Mouse (Mus musculus): Measurements from ENCODE around the gene Mob3b. TPM values are rescaled to one million over a fixed set of nuclear protein-coding genes. Genes with fewer than 3 reads are reported as not detected.

Mob3b gene
- polyA plus RNA-seq, 1 experiment from 2014 or later, result 8.4 TPM

GRCm38 (mm10) chr4:35040896-35041295 is 116.4 kb downstream of the Mob3b start:
- Histone ChIP-seq H3K4me1 (no peaks in the 10 kb centered on the region), H3K27ac (no peak overlapping the region), H3K4me2 (replicated peaks) (no peak overlapping the region), H3K9ac (no peak overlapping the region), H3K4me3 (no peak overlapping the region), H3K36me3 (no peaks in the 10 kb centered on the region), H3K27me3 (replicated peaks) (no peaks in the 10 kb centered on the region), H3K9me3 (no peaks in the 10 kb centered on the region)
- ATAC-seq (ENCODE audit: low FRiP score, low read depth), result no peak
- WGBS, result 93% methylated on average over 5 of the region's 5 CpGs

GRCm38 (mm10) chr4:35040306-35040705 is 117.0 kb downstream of the Mob3b start:
- Histone ChIP-seq H3K4me3 (no peak overlapping the region), H3K9me3 (no peaks in the 10 kb centered on the region), H3K27ac (no peak overlapping the region), H3K27me3 (replicated peaks) (no peaks in the 10 kb centered on the region), H3K4me1 (no peaks in the 10 kb centered on the region), H3K36me3 (no peaks in the 10 kb centered on the region), H3K4me2 (replicated peaks) (no peak overlapping the region), H3K9ac (no peak overlapping the region)
- 95% methylated on average over 1 of the region's 1 CpGs for WGBS
- ATAC-seq (ENCODE audit: low FRiP score, low read depth), result no peak

- H3K4me3 ChIP-seq, result no peak overlapping the region
- H3K9ac ChIP-seq, result no peak overlapping the region
- no peak overlapping the region for H3K27ac ChIP-seq
- no peaks in the 10 kb centered on the region for H3K36me3 ChIP-seq
- no peaks in the 10 kb centered on the region for H3K4me1 ChIP-seq
- H3K27me3 ChIP-seq (replicated peaks), result no peaks in the 10 kb centered on the region
- 86% methylated on average over 2 of the region's 2 CpGs for WGBS
- ATAC-seq (ENCODE audit: low FRiP score, low read depth), result no peak
- H3K9me3 ChIP-seq, result no peaks in the 10 kb centered on the region
- no peak overlapping the region for H3K4me2 ChIP-seq (replicated peaks)
Observed at GRCm38 (mm10) chr4:35037824-35038223, 119.5 kb downstream of the Mob3b start.

- no peaks in the 10 kb centered on the region for H3K4me1 ChIP-seq
- 59% methylated on average over 18 of the region's 18 CpGs for WGBS
- no peak overlapping the region for H3K9ac ChIP-seq
- no peak overlapping the region for H3K4me3 ChIP-seq
- H3K36me3 ChIP-seq, result no peaks in the 10 kb centered on the region
- H3K27me3 ChIP-seq (replicated peaks), result no peaks in the 10 kb centered on the region
- H3K9me3 ChIP-seq, result no peaks in the 10 kb centered on the region
- H3K27ac ChIP-seq, result no peak overlapping the region
- no peak overlapping the region for H3K4me2 ChIP-seq (replicated peaks)
- ATAC-seq (ENCODE audit: low FRiP score, low read depth), result no peak
Observed at GRCm38 (mm10) chr4:35034504-35035290, 122.6 kb downstream of the Mob3b start.

GRCm38 (mm10) chr4:35032758-35033157 is 124.5 kb downstream of the Mob3b start:
- 90% methylated on average over 3 of the region's 3 CpGs for WGBS
- Histone ChIP-seq H3K36me3 (no peaks in the 10 kb centered on the region), H3K27ac (no peak overlapping the region), H3K9ac (no peak overlapping the region), H3K9me3 (no peaks in the 10 kb centered on the region), H3K4me2 (replicated peaks) (no peak overlapping the region), H3K4me3 (no peak overlapping the region), H3K4me1 (no peaks in the 10 kb centered on the region), H3K27me3 (replicated peaks) (no peaks in the 10 kb centered on the region)
- ATAC-seq (ENCODE audit: low FRiP score, low read depth), result no peak

- H3K9ac ChIP-seq, result no peak overlapping the region
- no peak overlapping the region for H3K27ac ChIP-seq
- H3K4me2 ChIP-seq (replicated peaks), result no peak overlapping the region
- H3K4me3 ChIP-seq, result no peak overlapping the region
- no peaks in the 10 kb centered on the region for H3K27me3 ChIP-seq (replicated peaks)
- no peaks in the 10 kb centered on the region for H3K36me3 ChIP-seq
- no peak for ATAC-seq (ENCODE audit: low FRiP score, low read depth)
- WGBS, result 72% methylated on average over 3 of the region's 3 CpGs
- H3K4me1 ChIP-seq, result no peaks in the 10 kb centered on the region
- no peaks in the 10 kb centered on the region for H3K9me3 ChIP-seq
Observed at GRCm38 (mm10) chr4:35031623-35032022, 125.7 kb downstream of the Mob3b start.

GRCm38 (mm10) chr4:35031141-35031540 is 126.1 kb downstream of the Mob3b start:
- no peak overlapping the region for H3K4me2 ChIP-seq (replicated peaks)
- no peak for ATAC-seq (ENCODE audit: low FRiP score, low read depth)
- no peak overlapping the region for H3K4me3 ChIP-seq

GRCm38 (mm10) chr4:35018416-35018815 is 138.9 kb downstream of the Mob3b start:
- Histone ChIP-seq H3K9me3 (no peaks in the 10 kb centered on the region), H3K4me2 (replicated peaks) (no peak overlapping the region), H3K36me3 (no peaks in the 10 kb centered on the region), H3K27ac (no peak overlapping the region), H3K4me3 (no peak overlapping the region), H3K27me3 (replicated peaks) (no peaks in the 10 kb centered on the region), H3K9ac (no peak overlapping the region), H3K4me1 (no peaks in the 10 kb centered on the region)
- 76% methylated on average over 1 of the region's 1 CpGs for WGBS
- ATAC-seq (ENCODE audit: low FRiP score, low read depth), result no peak

More at GRCm38 (mm10) chr4:35031141-35031540, 126.1 kb downstream of the Mob3b start:
- no peaks in the 10 kb centered on the region for H3K4me1 ChIP-seq
- no peaks in the 10 kb centered on the region for H3K36me3 ChIP-seq
- 85% methylated on average over 5 of the region's 5 CpGs for WGBS
- H3K27me3 ChIP-seq (replicated peaks), result no peaks in the 10 kb centered on the region
- no peaks in the 10 kb centered on the region for H3K9me3 ChIP-seq
- no peak overlapping the region for H3K9ac ChIP-seq
- H3K27ac ChIP-seq, result no peak overlapping the region

- no peaks in the 10 kb centered on the region for H3K36me3 ChIP-seq
- H3K9me3 ChIP-seq, result no peaks in the 10 kb centered on the region
- 0 out of 2 replicates have a peak overlapping the region, but pooled peaks have one; percentile 27 for H3K4me2 ChIP-seq (replicated peaks)
- no peak overlapping the region for H3K27ac ChIP-seq
- 3% methylated on average over 10 of the region's 10 CpGs for WGBS
- H3K4me3 ChIP-seq, result no peak overlapping the region
- H3K27me3 ChIP-seq (replicated peaks), result no peaks in the 10 kb centered on the region
- no peak overlapping the region for H3K9ac ChIP-seq
- peak; percentile 75; the same call in 1 of the 2 replicates for ATAC-seq (ENCODE audit: low FRiP score, low read depth)
- H3K4me1 ChIP-seq, result peaks cover 13% of the 10 kb centered on the region
Observed at GRCm38 (mm10) chr4:35012401-35013307, 144.6 kb downstream of the Mob3b start.

- Histone ChIP-seq H3K4me2 (replicated peaks) (no peak overlapping the region), H3K9me3 (no peaks in the 10 kb centered on the region), H3K27ac (no peak overlapping the region; the same call in 1 of the 2 replicates), H3K4me1 (peaks cover 9% of the 10 kb centered on the region; the same call in 1 of the 2 replicates), H3K36me3 (no peaks in the 10 kb centered on the region), H3K4me3 (no peak overlapping the region), H3K27me3 (replicated peaks) (no peaks in the 10 kb centered on the region), H3K9ac (no peak overlapping the region)
- no peak for ATAC-seq (ENCODE audit: low FRiP score, low read depth)
- 51% methylated on average over 11 of the region's 11 CpGs for WGBS
Observed at GRCm38 (mm10) chr4:35006541-35007260, 150.6 kb downstream of the Mob3b start.

GRCm38 (mm10) chr4:35006056-35006455 is 151.2 kb downstream of the Mob3b start:
- H3K9ac ChIP-seq, result no peak overlapping the region
- no peak overlapping the region for H3K4me2 ChIP-seq (replicated peaks)
- no peaks in the 10 kb centered on the region for H3K36me3 ChIP-seq
- H3K9me3 ChIP-seq, result no peaks in the 10 kb centered on the region
- 45% methylated on average over 6 of the region's 6 CpGs for WGBS
- H3K4me1 ChIP-seq, result peaks cover 9% of the 10 kb centered on the region; the same call in 1 of the 2 replicates
- no peak overlapping the region for H3K27ac ChIP-seq
- no peak overlapping the region for H3K4me3 ChIP-seq
- H3K27me3 ChIP-seq (replicated peaks), result no peaks in the 10 kb centered on the region
- no peak for ATAC-seq (ENCODE audit: low FRiP score, low read depth)

All from neural tube, embryonic 12.5 days (tissue).